Mouse (Mus musculus): ENCODE data around the gene Tti1. TPM values are rescaled to one million over a fixed set of nuclear protein-coding genes. Genes with fewer than 3 reads are reported as not detected.
"Not testable (repeated sequence)": the region's sequence is repeated elsewhere in the genome, so short reads cannot be mapped to it uniquely, and the experiment has no call there.

Tti1 gene
- polyA plus RNA-seq, 1 experiment from 2014 or later: 34.5 TPM

- Histone ChIP-seq H3K27me3 (no peaks in the 10 kb centered on the region), H3K36me3 (replicated peaks) (peaks cover 83% of the 10 kb centered on the region), H3K9ac (no peak overlapping the region), H3K4me1 (no peaks in the 10 kb centered on the region; the same call in 1 of the 2 replicates), H3K27ac (no peak overlapping the region), H3K4me2 (no peak overlapping the region), H3K9me3 (no peaks in the 10 kb centered on the region), H3K4me3 (replicated peaks) (no peak overlapping the region)
- 83% methylated on average over 8 of the region's 8 CpGs for WGBS
- no peak for ATAC-seq (ENCODE audit: low FRiP score)
These were observed 31.5 kb upstream of the Tti1 start for GRCm38 (mm10) chr2:158059666-158060105.

- no peaks in the 10 kb centered on the region; the same call in 1 of the 2 replicates for H3K4me1 ChIP-seq
- no peaks in the 10 kb centered on the region for H3K9me3 ChIP-seq
- H3K4me2 ChIP-seq: no peak overlapping the region
- no peak overlapping the region for H3K4me3 ChIP-seq (replicated peaks)
- H3K27me3 ChIP-seq: no peaks in the 10 kb centered on the region
- no peak overlapping the region for H3K27ac ChIP-seq
- H3K36me3 ChIP-seq (replicated peaks): peaks cover 79% of the 10 kb centered on the region
- WGBS: 79% methylated on average over 10 of the region's 10 CpGs
- no peak for ATAC-seq (ENCODE audit: low FRiP score)
- no peak overlapping the region for H3K9ac ChIP-seq
These were observed 30.3 kb upstream of the Tti1 start for GRCm38 (mm10) chr2:158058534-158058933.

- peaks cover 79% of the 10 kb centered on the region for H3K36me3 ChIP-seq (replicated peaks)
These were observed 28.8 kb upstream of the Tti1 start for GRCm38 (mm10) chr2:158057030-158057429.

GRCm38 (mm10) chr2:158055383-158055782 is 27.1 kb upstream of the Tti1 start:
- not testable (repeated sequence) for H3K27ac ChIP-seq; H3K27me3 ChIP-seq; H3K4me1 ChIP-seq; H3K4me2 ChIP-seq; H3K4me3 ChIP-seq (replicated peaks); H3K9me3 ChIP-seq; H3K9ac ChIP-seq; ATAC-seq (ENCODE audit: low FRiP score)
- H3K36me3 ChIP-seq (replicated peaks): peaks cover 72% of the 10 kb centered on the region
- 93% methylated on average over 8 of the region's 8 CpGs for WGBS

More at GRCm38 (mm10) chr2:158057030-158057429, 28.8 kb upstream of the Tti1 start:
- H3K4me3 ChIP-seq (replicated peaks): no peak overlapping the region
- H3K4me2 ChIP-seq: no peak overlapping the region
- no peak for ATAC-seq (ENCODE audit: low FRiP score)
- no peak overlapping the region for H3K9ac ChIP-seq
- no peaks in the 10 kb centered on the region for H3K27me3 ChIP-seq
- no peaks in the 10 kb centered on the region; the same call in 1 of the 2 replicates for H3K4me1 ChIP-seq
- 86% methylated on average over 3 of the region's 3 CpGs for WGBS
- H3K27ac ChIP-seq: no peak overlapping the region
- no peaks in the 10 kb centered on the region for H3K9me3 ChIP-seq

GRCm38 (mm10) chr2:158054596-158054995 is 26.4 kb upstream of the Tti1 start:
- WGBS: 95% methylated on average over 3 of the region's 3 CpGs
- ATAC-seq (ENCODE audit: low FRiP score): no peak
- H3K9ac ChIP-seq: no peak overlapping the region
- peaks cover 70% of the 10 kb centered on the region for H3K36me3 ChIP-seq (replicated peaks)
- H3K4me3 ChIP-seq (replicated peaks): no peak overlapping the region
- H3K4me2 ChIP-seq: no peak overlapping the region
- H3K4me1 ChIP-seq: no peaks in the 10 kb centered on the region; the same call in 1 of the 2 replicates
- H3K27ac ChIP-seq: no peak overlapping the region
- no peaks in the 10 kb centered on the region for H3K9me3 ChIP-seq
- no peaks in the 10 kb centered on the region for H3K27me3 ChIP-seq

GRCm38 (mm10) chr2:158050116-158050515 is 21.9 kb upstream of the Tti1 start:
- no peaks in the 10 kb centered on the region for H3K27me3 ChIP-seq
- no peak overlapping the region for H3K4me2 ChIP-seq
- no peak overlapping the region for H3K4me3 ChIP-seq (replicated peaks)
- 98% methylated on average over 8 of the region's 8 CpGs for WGBS
- no peak for ATAC-seq (ENCODE audit: low FRiP score)
- no peaks in the 10 kb centered on the region for H3K4me1 ChIP-seq
- no peak overlapping the region for H3K9ac ChIP-seq
- H3K36me3 ChIP-seq (replicated peaks): peaks cover 60% of the 10 kb centered on the region
- H3K9me3 ChIP-seq: no peaks in the 10 kb centered on the region
- no peak overlapping the region for H3K27ac ChIP-seq

GRCm38 (mm10) chr2:158048718-158049117 is 20.5 kb upstream of the Tti1 start:
- Histone ChIP-seq H3K4me1 (no peaks in the 10 kb centered on the region), H3K9me3 (no peaks in the 10 kb centered on the region), H3K9ac (no peak overlapping the region), H3K4me2 (no peak overlapping the region), H3K27ac (no peak overlapping the region), H3K27me3 (no peaks in the 10 kb centered on the region), H3K4me3 (replicated peaks) (no peak overlapping the region), H3K36me3 (replicated peaks) (peaks cover 67% of the 10 kb centered on the region)
- no peak for ATAC-seq (ENCODE audit: low FRiP score)
- 97% methylated on average over 1 of the region's 1 CpGs for WGBS

- no peak for ATAC-seq (ENCODE audit: low FRiP score)
- Histone ChIP-seq H3K27me3 (no peaks in the 10 kb centered on the region), H3K9me3 (no peaks in the 10 kb centered on the region), H3K27ac (no peak overlapping the region), H3K4me3 (replicated peaks) (no peak overlapping the region), H3K36me3 (replicated peaks) (peaks cover 75% of the 10 kb centered on the region), H3K4me1 (no peaks in the 10 kb centered on the region), H3K9ac (no peak overlapping the region), H3K4me2 (no peak overlapping the region)
- 68% methylated on average over 3 of the region's 3 CpGs for WGBS
These were observed 19.7 kb upstream of the Tti1 start for GRCm38 (mm10) chr2:158047903-158048302.

- peaks cover 62% of the 10 kb centered on the region for H3K36me3 ChIP-seq (replicated peaks)
- no peak for ATAC-seq (ENCODE audit: low FRiP score)
- no peak overlapping the region for H3K9ac ChIP-seq
- H3K4me2 ChIP-seq: no peak overlapping the region
- WGBS: 78% methylated on average over 4 of the region's 4 CpGs
- H3K4me3 ChIP-seq (replicated peaks): no peak overlapping the region
- no peaks in the 10 kb centered on the region for H3K27me3 ChIP-seq
- no peaks in the 10 kb centered on the region for H3K9me3 ChIP-seq
- H3K27ac ChIP-seq: no peak overlapping the region
- H3K4me1 ChIP-seq: no peaks in the 10 kb centered on the region
These were observed 18.0 kb upstream of the Tti1 start for GRCm38 (mm10) chr2:158046186-158046585.

GRCm38 (mm10) chr2:158043504-158043903 is 15.3 kb upstream of the Tti1 start:
- H3K4me1 ChIP-seq: no peaks in the 10 kb centered on the region
- H3K27ac ChIP-seq: no peak overlapping the region
- no peaks in the 10 kb centered on the region for H3K9me3 ChIP-seq
- no peak overlapping the region for H3K4me2 ChIP-seq
- peaks cover 58% of the 10 kb centered on the region for H3K36me3 ChIP-seq (replicated peaks)
- ATAC-seq (ENCODE audit: low FRiP score): no peak
- H3K27me3 ChIP-seq: no peaks in the 10 kb centered on the region
- H3K9ac ChIP-seq: no peak overlapping the region
- H3K4me3 ChIP-seq (replicated peaks): no peak overlapping the region
- WGBS: 92% methylated on average over 8 of the region's 8 CpGs

- ATAC-seq (ENCODE audit: low FRiP score): no peak
- H3K36me3 ChIP-seq (replicated peaks): peaks cover 51% of the 10 kb centered on the region
- H3K4me2 ChIP-seq: no peak overlapping the region
- no peaks in the 10 kb centered on the region for H3K9me3 ChIP-seq
- no peak overlapping the region for H3K4me3 ChIP-seq (replicated peaks)
- WGBS: 91% methylated on average over 2 of the region's 2 CpGs
- no peaks in the 10 kb centered on the region for H3K4me1 ChIP-seq
- no peaks in the 10 kb centered on the region for H3K27me3 ChIP-seq
- H3K27ac ChIP-seq: no peak overlapping the region
- no peak overlapping the region for H3K9ac ChIP-seq
These were observed 12.2 kb upstream of the Tti1 start for GRCm38 (mm10) chr2:158040396-158040795.

- H3K27me3 ChIP-seq: no peaks in the 10 kb centered on the region
- no peak for ATAC-seq (ENCODE audit: low FRiP score)
- H3K36me3 ChIP-seq (replicated peaks): peaks cover 44% of the 10 kb centered on the region
- H3K4me1 ChIP-seq: no peaks in the 10 kb centered on the region
- no peaks in the 10 kb centered on the region for H3K9me3 ChIP-seq
- no peak overlapping the region for H3K4me3 ChIP-seq (replicated peaks)
- no peak overlapping the region for H3K9ac ChIP-seq
- no peak overlapping the region for H3K27ac ChIP-seq
- H3K4me2 ChIP-seq: no peak overlapping the region
- WGBS: 89% methylated on average over 1 of the region's 1 CpGs
These were observed 11.4 kb upstream of the Tti1 start for GRCm38 (mm10) chr2:158039662-158040061.

GRCm38 (mm10) chr2:158037571-158037970 is 9.3 kb upstream of the Tti1 start:
- 94% methylated on average over 1 of the region's 1 CpGs for WGBS
- no peak for ATAC-seq (ENCODE audit: low FRiP score)
- Histone ChIP-seq H3K4me2 (no peak overlapping the region), H3K9me3 (no peaks in the 10 kb centered on the region), H3K4me1 (no peaks in the 10 kb centered on the region), H3K27ac (no peak overlapping the region), H3K36me3 (replicated peaks) (peaks cover 27% of the 10 kb centered on the region), H3K27me3 (no peaks in the 10 kb centered on the region), H3K9ac (no peak overlapping the region), H3K4me3 (replicated peaks) (no peak overlapping the region)

All from forebrain, embryonic 12.5 days (tissue).